Mouse (Mus musculus): Measurements from ENCODE around the gene Slc7a1. TPM values are rescaled to one million over a fixed set of nuclear protein-coding genes. Genes with fewer than 3 reads are reported as not detected.

The Slc7a1 gene
- polyA plus RNA-seq, 1 experiment = 12.8 TPM

DNA sequence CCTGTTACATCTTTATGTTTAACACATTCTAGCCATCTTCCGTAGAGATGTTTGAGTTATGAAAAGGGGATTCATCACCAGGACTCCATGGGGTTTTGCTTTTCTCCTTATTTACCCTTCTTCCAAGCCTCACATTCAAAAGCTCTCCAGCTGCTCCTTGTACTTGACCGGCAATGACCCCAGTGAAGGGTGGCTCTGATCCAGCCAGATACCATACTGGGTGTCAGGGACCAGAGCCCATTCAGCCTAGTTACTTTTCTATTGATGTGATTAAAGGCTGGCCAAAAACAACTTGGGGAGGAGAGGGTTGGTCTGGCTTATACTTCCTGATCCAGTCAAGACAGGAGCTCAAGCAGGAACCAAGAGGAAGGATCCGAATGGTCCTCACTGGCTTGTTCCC, 116.1 kb downstream of the Slc7a1 start:
- no peaks in the 10 kb centered on the region for H3K4me1 ChIP-seq (replicated peaks; ENCODE audit: control insufficient read depth, insufficient read depth, low read length)
- no peak for DNase-seq
- 91% methylated on average over 3 of the region's 3 CpGs for whole genome bisulfite sequencing
- H3K27me3 ChIP-seq (ENCODE audit: control insufficient read depth, insufficient read depth, low read length) = no peaks in the 10 kb centered on the region
- no peak for TF ChIP-seq CTCF (IDR thresholded peaks at IDR 0.05; ENCODE audit: borderline replicate concordance, control insufficient read depth, extremely low read depth, insufficient read depth, low read length, poor library complexity)
- no peak for TF ChIP-seq POLR2A (IDR thresholded peaks at IDR 0.05; ENCODE audit: control insufficient read depth, extremely low read depth, insufficient read depth, low read length, poor library complexity)
- no peak overlapping the region for H3K27ac ChIP-seq (ENCODE audit: control insufficient read depth, insufficient read depth, low read length)
- H3K4me3 ChIP-seq (ENCODE audit: control insufficient read depth, insufficient read depth, low read length) = no peak overlapping the region
- H3K36me3 ChIP-seq (ENCODE audit: control insufficient read depth, insufficient read depth, low read length) = no peaks in the 10 kb centered on the region

DNA sequence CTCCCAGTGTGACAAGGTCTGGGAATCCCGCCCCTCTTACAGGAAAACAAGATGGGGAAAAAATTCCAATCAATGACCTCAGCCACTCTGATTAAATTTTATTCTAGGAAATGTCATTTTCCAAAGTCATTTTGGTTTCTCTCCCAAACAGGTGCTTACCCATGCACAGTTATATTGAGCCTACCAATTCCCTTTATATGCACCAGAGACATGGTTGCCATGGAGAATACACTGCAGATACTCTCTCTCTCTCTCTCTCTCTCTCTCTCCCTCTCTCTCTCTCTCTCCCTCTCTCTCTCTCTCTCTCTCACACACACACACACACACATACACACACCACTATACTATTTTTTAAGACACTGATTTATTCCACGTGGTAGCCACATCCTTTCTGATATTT, 116.5 kb downstream of the Slc7a1 start:
- DNase-seq = no peak
- no peak for TF ChIP-seq CTCF (IDR thresholded peaks at IDR 0.05; ENCODE audit: borderline replicate concordance, control insufficient read depth, extremely low read depth, insufficient read depth, low read length, poor library complexity)
- no peak for TF ChIP-seq POLR2A (IDR thresholded peaks at IDR 0.05; ENCODE audit: control insufficient read depth, extremely low read depth, insufficient read depth, low read length, poor library complexity)
- no peaks in the 10 kb centered on the region for H3K27me3 ChIP-seq (ENCODE audit: control insufficient read depth, insufficient read depth, low read length)
- no peaks in the 10 kb centered on the region for H3K36me3 ChIP-seq (ENCODE audit: control insufficient read depth, insufficient read depth, low read length)
- H3K4me1 ChIP-seq (replicated peaks; ENCODE audit: control insufficient read depth, insufficient read depth, low read length) = no peaks in the 10 kb centered on the region
- WGBS = 84% methylated on average over 2 of the region's 2 CpGs
- no peak overlapping the region for H3K27ac ChIP-seq (ENCODE audit: control insufficient read depth, insufficient read depth, low read length)
- H3K4me3 ChIP-seq (ENCODE audit: control insufficient read depth, insufficient read depth, low read length) = no peak overlapping the region

DNA sequence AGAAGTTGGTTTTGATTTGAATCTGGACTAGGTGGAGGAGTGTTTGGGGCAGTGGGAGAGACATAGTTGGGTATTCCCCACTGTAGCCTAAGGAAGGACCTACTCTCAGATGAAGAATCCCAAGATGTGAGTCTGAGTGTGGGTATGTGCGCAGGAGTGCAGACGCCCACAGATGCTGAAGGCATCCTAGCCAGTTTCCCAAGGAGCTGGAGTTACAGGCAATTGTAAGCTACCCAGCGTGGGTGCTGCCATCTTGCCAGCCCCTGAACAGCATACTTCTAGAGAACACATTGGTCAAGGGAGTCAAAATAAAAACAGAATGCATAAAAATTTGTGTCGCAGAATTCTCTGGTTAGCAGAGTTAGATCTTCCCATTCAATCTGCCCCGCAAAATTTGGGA, 117.1 kb downstream of the Slc7a1 start:
- Histone ChIP-seq H3K36me3 (ENCODE audit: control insufficient read depth, insufficient read depth, low read length) (no peaks in the 10 kb centered on the region), H3K27me3 (ENCODE audit: control insufficient read depth, insufficient read depth, low read length) (no peaks in the 10 kb centered on the region), H3K4me1 (replicated peaks; ENCODE audit: control insufficient read depth, insufficient read depth, low read length) (no peaks in the 10 kb centered on the region), H3K4me3 (ENCODE audit: control insufficient read depth, insufficient read depth, low read length) (no peak overlapping the region), H3K27ac (ENCODE audit: control insufficient read depth, insufficient read depth, low read length) (no peak overlapping the region)
- no peak for TF ChIP-seq POLR2A (IDR thresholded peaks at IDR 0.05; ENCODE audit: control insufficient read depth, extremely low read depth, insufficient read depth, low read length, poor library complexity)
- TF ChIP-seq CTCF (IDR thresholded peaks at IDR 0.05; ENCODE audit: borderline replicate concordance, control insufficient read depth, extremely low read depth, insufficient read depth, low read length, poor library complexity) = no peak
- no peak for DNase-seq
- 94% methylated on average over 5 of the region's 5 CpGs for WGBS

DNA sequence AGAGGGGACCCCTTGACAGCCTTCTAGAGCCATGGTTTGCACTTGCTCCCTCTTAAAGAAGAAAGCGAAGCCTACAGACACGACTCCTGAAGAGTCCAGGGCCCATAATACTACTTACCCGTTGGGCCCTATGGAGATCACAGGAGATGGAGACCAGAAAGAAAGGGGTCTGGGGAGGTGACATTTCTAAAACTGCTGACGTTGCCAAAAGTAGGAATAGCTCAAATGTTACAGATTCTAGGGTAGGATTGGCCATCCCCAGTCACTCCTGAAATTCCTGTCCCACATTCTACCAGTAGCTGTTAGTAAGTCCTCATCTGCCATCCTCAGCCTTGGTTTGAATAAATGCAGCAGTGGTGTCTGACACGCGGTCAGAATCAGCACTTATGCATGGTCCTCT, 117.6 kb downstream of the Slc7a1 start:
- H3K4me3 ChIP-seq (ENCODE audit: control insufficient read depth, insufficient read depth, low read length) = no peak overlapping the region
- 90% methylated on average over 6 of the region's 6 CpGs for WGBS
- H3K4me1 ChIP-seq (replicated peaks; ENCODE audit: control insufficient read depth, insufficient read depth, low read length) = no peaks in the 10 kb centered on the region
- H3K36me3 ChIP-seq (ENCODE audit: control insufficient read depth, insufficient read depth, low read length) = no peaks in the 10 kb centered on the region
- DNase-seq = no peak
- no peaks in the 10 kb centered on the region for H3K27me3 ChIP-seq (ENCODE audit: control insufficient read depth, insufficient read depth, low read length)
- no peak overlapping the region for H3K27ac ChIP-seq (ENCODE audit: control insufficient read depth, insufficient read depth, low read length)
- TF ChIP-seq POLR2A (IDR thresholded peaks at IDR 0.05; ENCODE audit: control insufficient read depth, extremely low read depth, insufficient read depth, low read length, poor library complexity) (no peak), CTCF (IDR thresholded peaks at IDR 0.05; ENCODE audit: borderline replicate concordance, control insufficient read depth, extremely low read depth, insufficient read depth, low read length, poor library complexity) (no peak)

DNA sequence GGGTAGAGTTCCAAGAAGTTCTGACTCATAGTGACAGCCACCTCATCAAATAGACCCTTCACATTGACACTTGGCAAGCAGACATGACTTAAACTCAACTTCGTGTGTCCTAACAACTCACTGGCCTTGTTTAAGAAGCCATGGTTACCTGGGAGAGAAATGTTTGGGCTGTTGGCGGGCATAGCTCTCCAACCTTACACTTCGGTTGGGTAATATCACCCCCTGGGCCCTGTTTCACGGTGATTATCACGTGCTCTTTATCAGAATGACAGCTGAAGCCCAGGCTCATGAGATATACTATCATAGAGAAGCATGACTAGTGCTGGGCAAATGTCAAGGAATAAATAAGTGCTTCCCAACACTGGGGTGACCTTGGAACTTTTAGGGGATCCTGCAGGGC, 119.4 kb downstream of the Slc7a1 start:
- Histone ChIP-seq H3K4me3 (ENCODE audit: control insufficient read depth, insufficient read depth, low read length) (no peak overlapping the region), H3K27me3 (ENCODE audit: control insufficient read depth, insufficient read depth, low read length) (no peaks in the 10 kb centered on the region), H3K4me1 (replicated peaks; ENCODE audit: control insufficient read depth, insufficient read depth, low read length) (no peaks in the 10 kb centered on the region), H3K36me3 (ENCODE audit: control insufficient read depth, insufficient read depth, low read length) (no peaks in the 10 kb centered on the region), H3K27ac (ENCODE audit: control insufficient read depth, insufficient read depth, low read length) (no peak overlapping the region)
- no peak for DNase-seq
- no peak for TF ChIP-seq CTCF (IDR thresholded peaks at IDR 0.05; ENCODE audit: borderline replicate concordance, control insufficient read depth, extremely low read depth, insufficient read depth, low read length, poor library complexity)
- no peak for TF ChIP-seq POLR2A (IDR thresholded peaks at IDR 0.05; ENCODE audit: control insufficient read depth, extremely low read depth, insufficient read depth, low read length, poor library complexity)
- WGBS = 85% methylated on average over 5 of the region's 5 CpGs

DNA sequence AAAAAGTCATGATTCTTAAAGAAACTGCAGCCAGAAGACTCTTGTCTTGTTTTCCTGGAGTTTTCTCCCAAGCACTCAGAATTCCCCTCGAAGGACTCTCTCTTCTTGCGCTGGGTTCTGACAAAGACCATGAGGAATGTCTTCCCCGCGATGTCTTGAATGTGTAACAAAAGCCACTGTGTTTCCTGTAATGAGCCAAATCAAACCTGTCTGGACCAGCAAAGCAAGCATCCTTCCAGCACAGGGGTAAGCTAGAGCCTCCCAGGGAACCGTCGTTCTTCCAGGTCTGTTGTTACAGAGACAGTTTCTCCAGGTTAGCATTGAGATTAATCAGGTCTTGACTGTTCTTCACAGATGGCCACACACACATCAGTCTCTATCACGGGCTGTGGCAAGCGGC, 121.5 kb downstream of the Slc7a1 start:
- no peaks in the 10 kb centered on the region for H3K27me3 ChIP-seq (ENCODE audit: control insufficient read depth, insufficient read depth, low read length)
- 92% methylated on average over 8 of the region's 8 CpGs for WGBS
- no peaks in the 10 kb centered on the region for H3K36me3 ChIP-seq (ENCODE audit: control insufficient read depth, insufficient read depth, low read length)
- no peak overlapping the region for H3K27ac ChIP-seq (ENCODE audit: control insufficient read depth, insufficient read depth, low read length)
- TF ChIP-seq POLR2A (IDR thresholded peaks at IDR 0.05; ENCODE audit: control insufficient read depth, extremely low read depth, insufficient read depth, low read length, poor library complexity) (no peak), CTCF (IDR thresholded peaks at IDR 0.05; ENCODE audit: borderline replicate concordance, control insufficient read depth, extremely low read depth, insufficient read depth, low read length, poor library complexity) (no peak)
- no peak overlapping the region for H3K4me3 ChIP-seq (ENCODE audit: control insufficient read depth, insufficient read depth, low read length)
- no peaks in the 10 kb centered on the region for H3K4me1 ChIP-seq (replicated peaks; ENCODE audit: control insufficient read depth, insufficient read depth, low read length)
- DNase-seq = no peak

Other genes with a start within 250 kb of the Slc7a1 start
- 45.3 and 48.2 TPM in 2 replicates for gene Ubl3, start 152.9 kb upstream of the Slc7a1 start, polyA plus RNA-seq (2012; rRNA removed)